Mouse (Mus musculus) adrenal gland, postnatal 25 days (tissue): ENCODE results near the gene Tmem200b. TPM values are rescaled to one million over a fixed set of nuclear protein-coding genes. Genes with fewer than 3 reads are reported as not detected.

Experiments used
- DNase-seq: peaks from one replicate; pipeline ENCODE4 v3.0.0; 2021; ENCODE audit warnings: mixed read lengths
- total RNA-seq: library from RNA; stranded (reverse); gene quantifications from 2 replicates; pipeline ENCODE4 v1.2.3, GENCODE M21; 2021

Tmem200b gene
- total RNA-seq, 1 experiment from 2014 or later: 7.2 TPM

DNA sequence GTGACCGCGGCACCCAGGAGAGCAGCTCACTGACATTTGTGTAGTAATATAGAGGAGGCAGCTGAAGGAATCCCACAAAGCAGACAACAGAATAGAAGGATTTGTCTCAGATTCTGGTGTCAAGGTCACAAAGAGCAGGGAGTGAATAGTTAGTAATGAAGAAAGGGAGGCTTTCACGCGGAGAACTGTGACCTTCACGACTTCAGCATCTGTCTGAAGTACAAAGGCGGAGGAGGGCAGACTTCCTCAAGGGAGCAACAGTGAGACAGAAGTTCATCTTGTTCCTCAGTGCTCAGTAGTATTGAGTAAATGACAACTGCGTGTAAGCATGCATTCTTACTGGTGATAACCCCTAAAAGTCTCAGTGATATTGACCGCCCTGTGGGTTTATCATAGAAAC is 29.1 kb downstream of the Tmem200b start:
- no peak for DNase-seq

DNA sequence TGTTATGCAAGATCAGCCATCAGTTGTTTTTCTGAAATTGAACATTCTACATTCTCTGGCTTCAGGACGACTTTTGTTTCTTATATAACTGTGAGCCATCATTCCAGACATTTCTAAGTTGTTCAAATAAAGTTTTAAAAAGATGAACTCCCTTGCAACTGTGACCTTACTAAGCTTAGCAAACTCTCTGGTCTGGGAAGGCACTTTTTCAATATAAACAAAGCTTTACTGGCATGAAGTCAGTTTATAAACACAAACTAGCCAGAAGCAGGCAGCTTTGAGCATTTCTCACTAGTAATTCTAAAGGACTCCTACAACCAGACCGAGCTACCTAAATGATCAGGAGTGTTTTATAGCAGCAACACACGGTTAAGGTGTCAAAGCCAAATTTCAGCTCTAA is 35.6 kb downstream of the Tmem200b start:
- DNase-seq: no peak

DNA sequence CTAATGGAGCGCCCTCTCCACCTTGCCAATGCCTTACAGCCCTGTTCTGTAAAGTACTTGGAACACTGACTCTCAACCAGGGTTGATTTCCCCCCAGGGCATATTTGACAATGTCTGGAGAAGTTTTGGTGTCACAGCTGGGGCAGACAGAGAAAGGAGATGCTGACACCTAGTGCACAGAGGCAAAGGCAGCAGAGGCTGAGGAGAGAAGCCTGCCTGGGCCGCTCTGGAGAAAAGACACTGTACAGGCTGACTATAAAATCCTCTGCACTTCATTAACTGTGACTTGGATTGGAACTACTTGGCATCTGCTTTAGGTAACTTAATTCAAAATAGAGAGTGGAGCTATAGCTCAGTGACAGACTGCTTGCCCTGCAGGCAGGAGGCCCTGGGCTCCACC is 47.3 kb downstream of the Tmem200b start:
- DNase-seq: no peak

DNA sequence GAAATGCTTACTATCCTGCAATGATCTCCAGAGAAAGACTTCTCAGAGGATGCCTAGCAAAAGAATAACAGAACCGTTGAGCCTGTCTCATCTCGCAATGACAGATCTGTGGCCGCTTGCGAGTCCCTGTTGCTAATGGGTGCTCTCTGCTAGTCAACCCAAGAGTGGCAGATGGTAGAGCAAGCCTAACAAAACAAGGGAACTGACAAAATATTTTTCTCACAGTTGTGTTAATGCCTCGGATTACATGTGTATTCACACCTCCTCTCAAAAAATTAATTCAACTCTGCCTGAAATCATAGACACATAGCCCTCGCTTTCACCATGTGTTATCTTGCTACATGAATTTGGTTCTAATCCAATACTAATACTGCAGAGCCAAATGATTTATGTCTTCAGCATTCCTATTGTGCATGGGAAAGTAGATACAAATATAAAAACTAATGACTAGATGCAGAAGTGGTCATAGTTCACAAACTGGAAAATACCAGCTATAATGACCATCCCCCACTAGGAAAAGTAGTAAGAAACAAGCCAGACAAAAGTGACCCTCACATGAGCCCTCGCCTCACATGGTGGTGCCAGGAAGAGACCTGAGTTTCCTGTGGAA is 48.8 kb downstream of the Tmem200b start:
- DNase-seq: no peak

Other genes with a start within 250 kb of the Tmem200b start
- gene Ptpru, start 83.5 kb upstream of the Tmem200b start, total RNA-seq: 44.5 and 46.1 TPM in 2 replicates
- gene Mecr, start 78.3 kb upstream of the Tmem200b start, total RNA-seq: 81.7 and 96.8 TPM in 2 replicates
- 70.9 and 71.7 TPM in 2 replicates for gene Srsf4, start 48.2 kb upstream of the Tmem200b start, total RNA-seq
- 0.61 TPM in 1 of 2 replicates, not detected in the other for gene Gm10300, start 152.9 kb downstream of the Tmem200b start, total RNA-seq
- gene Epb41, start 153.6 kb downstream of the Tmem200b start, total RNA-seq: 65.5 and 70.8 TPM in 2 replicates
- gene Oprd1, start 222.7 kb downstream of the Tmem200b start, total RNA-seq: 1.1 TPM in 2 replicates